Mouse (Mus musculus) monocyte, adult 5-6 weeks (primary cell): ENCODE results near the gene Skap2. TPM values are rescaled to one million over a fixed set of nuclear protein-coding genes. Genes with fewer than 3 reads are reported as not detected.

Experiments
- ATAC-seq: fragments of 153-309, 156-312 bp; replicated peaks from 2 replicates; pipeline ENCODE4 v1.8.0; 2017; ENCODE audit warnings: mild to moderate bottlenecking; ENCODE audit not compliant: low TSS enrichment, insufficient number of reproducible peaks, severe bottlenecking, poor library complexity, low FRiP score
- total RNA-seq: library from RNA; stranded (forward); fragments of 200-1000, 200-491, 200-594 nt; gene quantifications from 3 replicates; pipeline ENCODE4 v1.2.3, GENCODE M21; 2017

Gene Skap2
- total RNA-seq, 1 experiment from 2014 or later = 281 TPM

- ATAC-seq = no peak
Observed at GRCm38 (mm10) chr6:52006649-52007218, 5.6 kb downstream of the Skap2 start.

GRCm38 (mm10) chr6:52005963-52006648 is 6.2 kb downstream of the Skap2 start:
- no peak; the same call in 1 of the 2 replicates for ATAC-seq

DNA sequence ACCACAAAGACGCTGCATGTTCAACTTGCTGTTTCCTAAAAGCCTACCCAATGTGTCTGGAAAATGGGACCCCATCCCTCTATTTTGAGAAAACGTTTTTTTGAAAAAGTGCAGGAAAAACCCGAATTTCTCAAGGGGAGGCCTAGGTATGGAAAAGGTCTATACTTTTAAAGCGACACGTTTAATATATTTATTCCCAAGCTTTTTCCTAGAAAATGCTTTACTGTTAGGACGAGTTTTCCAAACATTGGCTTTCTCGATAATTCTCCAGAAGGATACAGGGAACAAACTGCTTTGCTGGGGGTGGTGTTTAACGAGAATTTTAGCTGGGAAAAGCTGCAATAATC is 6.8 kb downstream of the Skap2 start:
- no peak for ATAC-seq

DNA sequence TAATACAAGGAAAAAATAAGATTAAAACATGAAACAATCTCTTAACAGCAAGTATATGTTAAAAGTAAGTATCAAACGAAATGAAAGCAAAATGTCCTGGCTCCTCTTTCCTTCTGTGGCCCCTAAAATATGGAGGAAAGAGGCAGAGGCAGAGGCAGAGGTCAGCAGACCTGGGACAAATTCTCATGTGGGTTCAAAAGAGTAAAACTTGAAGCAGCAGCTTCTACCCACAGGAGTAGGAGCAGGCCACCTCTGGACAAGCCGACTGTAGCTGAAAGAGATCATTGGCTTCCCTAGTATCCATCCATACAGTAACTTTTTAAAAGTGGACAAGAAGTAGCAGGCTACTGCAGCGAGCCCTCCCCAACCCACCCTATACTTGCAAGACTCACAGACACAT is 7.4 kb downstream of the Skap2 start:
- no peak for ATAC-seq

DNA sequence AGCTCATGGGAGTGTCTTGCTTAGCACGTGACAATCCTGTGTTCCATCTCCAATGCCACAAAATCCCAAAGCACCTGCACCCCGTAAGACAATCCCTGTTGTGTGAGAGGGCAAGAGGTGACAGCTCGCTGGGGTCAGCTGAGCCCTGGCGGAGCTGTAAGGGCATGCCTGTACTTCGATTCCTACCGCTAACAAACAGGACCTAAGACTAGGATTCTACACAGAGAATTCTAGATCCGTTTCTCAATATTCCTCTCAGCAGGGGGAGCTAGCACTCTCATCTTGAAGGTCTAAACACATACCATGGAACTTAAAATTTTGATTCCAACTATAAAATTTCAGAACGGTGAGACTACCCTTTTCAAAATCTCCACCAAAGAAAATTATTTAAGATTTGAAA is 9.7 kb downstream of the Skap2 start:
- ATAC-seq = no peak

GRCm38 (mm10) chr6:51999157-51999478 is 13.2 kb downstream of the Skap2 start:
- ATAC-seq = no peak

GRCm38 (mm10) chr6:51998409-51999156 is 13.8 kb downstream of the Skap2 start:
- ATAC-seq = no peak

GRCm38 (mm10) chr6:51987999-51988398 is 24.4 kb downstream of the Skap2 start:
- no peak for ATAC-seq

DNA sequence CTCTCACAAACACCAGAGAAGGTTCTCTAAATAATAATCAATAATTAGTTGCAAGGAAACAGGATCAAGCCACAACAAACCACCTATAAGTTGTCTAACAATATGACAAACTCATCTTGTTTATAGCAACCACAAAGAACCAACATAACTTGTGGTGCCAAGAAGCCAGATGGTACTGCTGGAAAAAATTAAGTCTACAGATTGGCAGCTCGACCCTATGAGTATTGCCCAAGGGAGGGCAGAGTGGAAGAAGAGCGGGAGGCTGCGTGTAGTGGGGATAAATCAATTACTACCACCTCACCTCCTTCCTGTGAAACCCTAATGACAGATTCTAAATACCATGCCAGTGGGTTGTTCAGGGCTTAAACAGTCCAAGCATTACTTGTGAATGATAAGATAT is 34.7 kb downstream of the Skap2 start:
- no peak for ATAC-seq

DNA sequence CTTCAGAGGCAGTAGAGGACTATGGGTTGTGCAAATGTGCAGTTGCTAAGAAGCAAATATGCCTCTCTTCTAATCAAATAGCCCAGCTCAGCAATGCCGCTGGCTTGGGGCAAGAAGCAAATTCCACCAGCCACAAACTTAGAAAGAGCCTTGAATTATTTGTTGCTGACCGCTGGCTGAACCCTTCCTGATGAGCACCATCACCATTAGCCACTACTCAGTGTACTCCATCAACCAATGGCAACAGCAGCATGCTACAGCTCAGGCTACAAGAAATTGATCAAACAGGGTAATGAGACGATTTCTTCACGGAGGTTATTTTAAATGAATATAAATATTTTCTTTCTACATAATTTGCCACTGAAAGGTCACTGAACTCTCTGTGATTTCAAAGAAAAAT is 36.6 kb downstream of the Skap2 start:
- no peak for ATAC-seq

- no peak for ATAC-seq
Observed at GRCm38 (mm10) chr6:51958992-51959391, 53.4 kb downstream of the Skap2 start.

DNA sequence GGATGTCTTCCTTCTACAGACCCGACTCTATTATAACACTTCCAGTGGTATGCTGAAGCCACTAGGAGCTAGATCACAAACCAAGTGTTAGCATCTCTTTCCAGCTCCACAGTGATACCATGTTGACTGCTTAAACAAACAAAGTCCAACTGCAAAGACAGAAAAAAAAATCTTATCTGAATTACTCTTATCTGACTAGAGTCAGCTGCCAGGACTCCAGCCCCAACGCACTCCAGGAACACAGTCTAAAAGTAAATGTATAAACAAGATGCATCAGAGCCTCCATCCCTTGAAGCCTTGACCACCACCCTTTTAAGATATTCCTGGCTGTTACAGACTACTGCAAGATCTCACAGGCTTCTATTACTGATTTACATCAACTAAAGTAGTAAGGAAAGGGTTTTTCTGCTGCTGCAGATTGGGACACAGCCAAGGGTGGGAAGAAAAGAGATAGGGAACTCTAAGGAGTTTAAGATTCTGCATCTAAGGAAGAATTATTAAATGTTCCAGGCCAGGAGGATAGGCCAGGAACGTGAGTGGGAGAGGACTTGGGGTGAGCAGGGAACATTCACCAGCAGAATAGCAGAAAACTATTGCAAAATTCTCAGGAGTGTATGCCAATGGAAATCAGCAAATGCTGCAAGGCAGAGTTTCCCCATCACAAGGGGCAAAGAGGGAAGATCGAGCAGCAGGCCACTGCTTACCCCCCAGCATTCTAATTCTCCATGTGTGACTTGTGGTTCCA is 56.1 kb downstream of the Skap2 start:
- no peak for ATAC-seq

DNA sequence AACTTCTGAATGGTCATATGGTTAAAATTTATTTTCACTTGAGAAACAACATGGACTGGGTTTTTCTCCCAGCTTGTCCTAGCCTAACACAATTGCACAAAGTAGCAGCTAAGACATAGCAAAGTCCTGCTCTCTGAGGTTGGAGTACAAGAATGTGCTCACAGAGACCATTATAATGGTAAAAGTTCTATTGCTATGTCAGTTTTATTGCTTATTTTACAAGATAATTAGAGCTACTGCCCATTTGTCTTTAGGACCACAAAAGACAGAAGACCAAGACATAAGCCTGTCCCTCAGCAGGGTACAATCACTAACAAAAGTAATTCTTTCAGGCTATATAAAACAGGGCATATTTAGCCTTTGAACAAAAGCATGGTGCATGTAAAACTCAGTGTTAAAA is 64.7 kb downstream of the Skap2 start:
- no peak for ATAC-seq

DNA sequence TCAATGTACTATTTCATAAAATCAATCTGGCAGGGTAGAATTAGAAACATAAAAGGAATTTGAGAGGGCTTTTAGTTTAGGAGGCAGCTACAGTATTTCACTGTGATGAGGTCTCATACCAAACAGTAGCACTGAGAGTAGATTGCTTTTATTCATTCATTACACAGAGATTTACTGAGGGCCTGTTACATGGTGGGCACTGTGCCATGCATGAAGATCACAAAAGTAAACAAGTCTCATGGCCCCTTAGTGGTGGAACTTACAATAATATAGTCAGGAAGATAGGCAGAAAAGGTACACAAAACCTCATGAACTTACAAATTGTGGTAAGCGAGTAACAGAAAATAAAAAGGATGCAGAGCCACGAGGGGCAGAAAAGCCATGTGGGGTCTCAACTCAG is 67.4 kb downstream of the Skap2 start:
- no peak for ATAC-seq

DNA sequence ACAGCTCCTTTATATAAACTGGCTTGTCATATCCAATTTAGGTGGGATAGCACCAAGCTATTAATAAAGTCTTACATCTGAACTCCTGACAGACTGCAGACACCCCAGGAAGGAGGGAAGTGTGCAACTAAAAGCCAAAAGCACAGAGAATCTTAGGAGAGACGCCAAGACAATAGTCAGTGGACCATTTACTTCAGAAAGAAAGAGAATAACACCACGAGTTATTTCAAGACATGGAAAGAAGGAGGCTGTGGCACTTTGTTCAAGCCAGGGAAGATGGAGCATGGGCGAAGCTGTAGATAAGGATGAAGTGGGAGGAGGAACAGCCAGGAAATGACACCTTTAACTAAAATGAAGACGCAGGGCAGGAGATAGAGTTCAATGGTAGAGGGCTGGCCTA is 78.4 kb downstream of the Skap2 start:
- ATAC-seq = no peak

- no peak for ATAC-seq
Observed at GRCm38 (mm10) chr6:51933034-51933611, 79.2 kb downstream of the Skap2 start.

- no peak for ATAC-seq
Observed at GRCm38 (mm10) chr6:51927101-51927500, 85.2 kb downstream of the Skap2 start.

GRCm38 (mm10) chr6:51921831-51922230 is 90.5 kb downstream of the Skap2 start:
- no peak for ATAC-seq

DNA sequence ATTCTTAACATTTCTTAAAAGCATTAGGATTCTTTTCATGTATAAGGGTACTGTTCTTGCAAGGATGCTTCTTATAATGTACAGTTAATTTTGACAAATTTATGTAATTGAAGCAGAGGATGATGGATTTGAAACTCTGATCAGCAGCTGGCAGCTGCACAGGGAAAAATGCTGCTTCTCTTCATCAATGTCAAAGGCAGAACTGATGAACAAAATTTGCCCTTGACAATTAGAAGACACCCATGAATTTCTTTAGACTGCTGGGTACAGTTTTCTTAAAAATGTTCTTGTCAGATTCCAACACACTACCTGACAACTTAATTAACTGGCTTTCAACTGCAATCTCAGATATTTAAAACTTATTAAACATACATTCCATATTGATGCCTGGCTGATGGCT is 103.9 kb downstream of the Skap2 start:
- ATAC-seq = no peak
